Mouse (Mus musculus) hindbrain, embryonic 16.5 days (tissue): ENCODE results near the gene Adgre5. TPM values are rescaled to one million over a fixed set of nuclear protein-coding genes. Genes with fewer than 3 reads are reported as not detected.
A peak's percentile ranks its signal among the peaks of the same experiment; 100 is the strongest.

Experiments
- ATAC-seq: fragments of 200-750 bp; cut with Nextera tagmentation; 2 replicates; pipeline ENCODE4 v1.8.0; 2017; ENCODE audit warnings: moderate TSS enrichment, moderate library complexity
- H3K27ac ChIP-seq: fragments of 300-500 bp; sonication (generic); 2 replicates; pipeline ENCODE4 v1.5.1; 2014; ENCODE audit warnings: low read depth, mild to moderate bottlenecking, control low read depth, low read length, moderate library complexity
- H3K27me3 ChIP-seq: fragments of 300-500 bp; sonication (generic); replicated peaks from 2 replicates; pipeline ENCODE4 v1.6.1; 2014; ENCODE audit warnings: low read length; ENCODE audit not compliant: control insufficient read depth, insufficient read depth
- H3K36me3 ChIP-seq: fragments of 300-500 bp; sonication (generic); 2 replicates; pipeline ENCODE4 v1.6.1; 2014; ENCODE audit warnings: mild to moderate bottlenecking, low read length, moderate library complexity, mixed read lengths; ENCODE audit not compliant: control insufficient read depth, insufficient read depth
- H3K4me1 ChIP-seq: fragments of 300-500 bp; sonication (generic); 2 replicates; pipeline ENCODE4 v1.6.1; 2014; ENCODE audit warnings: low read depth, low read length; ENCODE audit not compliant: control insufficient read depth, insufficient read depth
- H3K4me2 ChIP-seq: fragments of 300-500 bp; sonication (generic); 2 replicates; pipeline ENCODE4 v1.6.1; 2014; ENCODE audit warnings: mild to moderate bottlenecking, low read length, control low read depth, moderate library complexity
- H3K4me3 ChIP-seq: fragments of 300-500 bp; sonication (generic); 2 replicates; pipeline ENCODE4 v1.5.1; 2014; ENCODE audit warnings: mild to moderate bottlenecking, low read length, control low read depth, moderate library complexity
- H3K9ac ChIP-seq: fragments of 300-500 bp; sonication (generic); 2 replicates; pipeline ENCODE4 v1.6.1; 2014; ENCODE audit warnings: low read depth, mild to moderate bottlenecking, control low read depth, low read length, moderate library complexity
- H3K9me3 ChIP-seq: fragments of 300-500 bp; sonication (generic); 2 replicates; pipeline ENCODE4 v1.6.1; 2014; ENCODE audit warnings: mild to moderate bottlenecking, low read length, moderate library complexity; ENCODE audit not compliant: control insufficient read depth
- WGBS: fragments of 180-500 bp; shearing (Covaris S2); extraction: QIAGEN DNeasy Blood & Tissue Kit; methylation state at CpG from one replicate; pipeline ENCODE4 v1.1.7; 2014; 5-methylcytosine and 5-hydroxymethylcytosine counted together
- polyA plus RNA-seq: library from polyadenylated mRNA; unstranded; fragments of >200 nt; fragmentation: Nextera tagmentation; extraction: Ambion mirVana; gene quantifications from 2 replicates; pipeline ENCODE4 v1.2.1, GENCODE M21; 2015

Gene Adgre5
- polyA plus RNA-seq, 1 experiment from 2014 or later, result 9.9 TPM

- Histone ChIP-seq H3K9me3 (no peaks in the 10 kb centered on the region), H3K9ac (no peak overlapping the region), H3K4me3 (no peak overlapping the region), H3K4me2 (no peak overlapping the region), H3K4me1 (peaks cover 16% of the 10 kb centered on the region), H3K36me3 (peaks cover 39% of the 10 kb centered on the region), H3K27me3 (no peaks in the 10 kb centered on the region), H3K27ac (no peak overlapping the region)
- no peak for ATAC-seq
- 89% methylated on average over 2 of the region's 2 CpGs for WGBS
These were observed 21.4 kb downstream of the Adgre5 start for GRCm38 (mm10) chr8:83719693-83720092.

- no peaks in the 10 kb centered on the region for H3K9me3 ChIP-seq
- H3K4me3 ChIP-seq, result no peak overlapping the region
- 91% methylated on average over 2 of the region's 2 CpGs for WGBS
- no peak for ATAC-seq
- peaks cover 39% of the 10 kb centered on the region for H3K36me3 ChIP-seq
- H3K4me2 ChIP-seq, result no peak overlapping the region
- H3K4me1 ChIP-seq, result peaks cover 16% of the 10 kb centered on the region
- H3K9ac ChIP-seq, result no peak overlapping the region
- no peak overlapping the region for H3K27ac ChIP-seq
- no peaks in the 10 kb centered on the region for H3K27me3 ChIP-seq
These were observed 22.1 kb downstream of the Adgre5 start for GRCm38 (mm10) chr8:83719048-83719447.

GRCm38 (mm10) chr8:83716563-83716962, 24.6 kb downstream of the Adgre5 start:
- H3K9ac ChIP-seq, result no peak overlapping the region
- H3K4me2 ChIP-seq, result peak overlapping the region; percentile 96
- peaks cover 14% of the 10 kb centered on the region for H3K36me3 ChIP-seq
- no peak for ATAC-seq
- H3K4me3 ChIP-seq, result peak overlapping the region; percentile 92; the same call in 1 of the 2 replicates
- H3K4me1 ChIP-seq, result peaks cover 16% of the 10 kb centered on the region
- no peaks in the 10 kb centered on the region; the same call in 1 of the 2 replicates for H3K27me3 ChIP-seq
- 79% methylated on average over 2 of the region's 2 CpGs for WGBS
- H3K9me3 ChIP-seq, result no peaks in the 10 kb centered on the region
- no peak overlapping the region for H3K27ac ChIP-seq

- WGBS, result 1% methylated on average over 17 of the region's 17 CpGs
- peaks cover 16% of the 10 kb centered on the region for H3K4me1 ChIP-seq
- ATAC-seq, result no peak
- H3K27ac ChIP-seq, result peak overlapping the region; percentile 97
- H3K4me2 ChIP-seq, result peak overlapping the region; percentile 96
- H3K9me3 ChIP-seq, result no peaks in the 10 kb centered on the region
- peak overlapping the region; percentile 92 for H3K4me3 ChIP-seq
- peaks cover 6% of the 10 kb centered on the region for H3K36me3 ChIP-seq
- H3K27me3 ChIP-seq, result no peaks in the 10 kb centered on the region; the same call in 1 of the 2 replicates
- peak overlapping the region; percentile 92 for H3K9ac ChIP-seq
These were observed 25.4 kb downstream of the Adgre5 start for GRCm38 (mm10) chr8:83715771-83716170.

- under 1% methylated on average over 59 of the region's 63 CpGs for WGBS
- Histone ChIP-seq H3K4me3 (peak within 1 kb of the TSS; percentile 92), H3K36me3 (no peaks in the 10 kb centered on the region), H3K27me3 (no peaks in the 10 kb centered on the region; the same call in 1 of the 2 replicates), H3K9ac (peak within 1 kb of the TSS; percentile 92), H3K27ac (peak within 1 kb of the TSS; percentile 97), H3K4me1 (peaks cover 16% of the 10 kb centered on the region), H3K4me2 (peak within 1 kb of the TSS; percentile 96), H3K9me3 (no peaks in the 10 kb centered on the region)
- peak; percentile 100 for ATAC-seq
These were observed 26.0 kb downstream of the Adgre5 start, which contains the start of gene Ddx39 for GRCm38 (mm10) chr8:83715031-83715690. Ddx39 (plus strand) TSS chr8:83715177.

- Histone ChIP-seq H3K4me1 (peaks cover 16% of the 10 kb centered on the region), H3K4me2 (peak overlapping the region; percentile 67), H3K27me3 (no peaks in the 10 kb centered on the region; the same call in 1 of the 2 replicates), H3K27ac (peak overlapping the region; percentile 71), H3K9ac (no peak overlapping the region), H3K9me3 (no peaks in the 10 kb centered on the region), H3K4me3 (peak overlapping the region; percentile 92), H3K36me3 (no peaks in the 10 kb centered on the region)
- 18% methylated on average over 8 of the region's 8 CpGs for WGBS
- ATAC-seq, result no peak
These were observed 26.5 kb downstream of the Adgre5 start for GRCm38 (mm10) chr8:83714676-83715030.

GRCm38 (mm10) chr8:83707554-83707953, 33.6 kb downstream of the Adgre5 start:
- no peaks in the 10 kb centered on the region for H3K27me3 ChIP-seq
- no peaks in the 10 kb centered on the region for H3K36me3 ChIP-seq
- no peaks in the 10 kb centered on the region for H3K9me3 ChIP-seq
- no peak overlapping the region for H3K4me2 ChIP-seq
- no peak overlapping the region for H3K9ac ChIP-seq
- H3K4me1 ChIP-seq, result no peaks in the 10 kb centered on the region
- H3K27ac ChIP-seq, result no peak overlapping the region
- 72% methylated on average over 8 of the region's 8 CpGs for WGBS
- no peak for ATAC-seq
- no peak overlapping the region for H3K4me3 ChIP-seq

GRCm38 (mm10) chr8:83706411-83706810, 34.7 kb downstream of the Adgre5 start:
- H3K9ac ChIP-seq, result no peak overlapping the region
- no peaks in the 10 kb centered on the region for H3K27me3 ChIP-seq
- no peak for ATAC-seq
- H3K4me1 ChIP-seq, result no peaks in the 10 kb centered on the region
- no peaks in the 10 kb centered on the region for H3K9me3 ChIP-seq
- no peak overlapping the region for H3K27ac ChIP-seq
- H3K4me2 ChIP-seq, result no peak overlapping the region
- WGBS, result 78% methylated on average over 5 of the region's 5 CpGs
- no peak overlapping the region for H3K4me3 ChIP-seq
- H3K36me3 ChIP-seq, result no peaks in the 10 kb centered on the region

GRCm38 (mm10) chr8:83703426-83703825, 37.7 kb downstream of the Adgre5 start:
- 91% methylated on average over 4 of the region's 4 CpGs for WGBS
- Histone ChIP-seq H3K9me3 (no peaks in the 10 kb centered on the region), H3K4me3 (no peak overlapping the region), H3K36me3 (no peaks in the 10 kb centered on the region), H3K9ac (no peak overlapping the region), H3K27me3 (no peaks in the 10 kb centered on the region), H3K4me1 (peaks cover 8% of the 10 kb centered on the region), H3K4me2 (no peak overlapping the region), H3K27ac (no peak overlapping the region)
- ATAC-seq, result no peak
